In genomic region chr5:20676193-20676871, GRCm38 (mm10) we compare ENCODE assay signal across 8 mouse cellular contexts.
DNase-seq lines count a peak whose midpoint lies in the region; ATAC-seq and TF ChIP-seq lines count a peak whose summit lies in the region.

No protein-coding gene starts in this region.

- DNase-seq in kidney, postnatal 0 days (ENCODE audit: low spot score) = peak; percentile 21
- no peak for DNase-seq in kidney, adult 18-20 months
- DNase-seq in adrenal gland, postnatal 25 days = peak; percentile 10
- DNase-seq in liver = no peak
- no peak for DNase-seq in cerebellum, adult 9-11 months

- no peaks in the 10 kb centered on the region for H3K9me3 ChIP-seq in kidney, postnatal 0 days (replicated peaks; ENCODE audit: low read length)
- no peaks in the 10 kb centered on the region for H3K9me3 ChIP-seq in hindbrain, embryonic 12.5 days (replicated peaks)
- H3K9me3 ChIP-seq in neural tube, embryonic 15.5 days (replicated peaks) = no peaks in the 10 kb centered on the region
- no peaks in the 10 kb centered on the region for H3K9me3 ChIP-seq in heart, embryonic 11.5 days (replicated peaks; ENCODE audit: control insufficient read depth, low read length)

- TF ChIP-seq CTCF in kidney, postnatal 0 days (IDR thresholded peaks at IDR 0.05; ENCODE audit: low read depth) = no peak

- H3K9ac ChIP-seq in kidney, postnatal 0 days (ENCODE audit: low read depth, low read length) = no peak overlapping the region
- peak overlapping the region; percentile 23; the same call in 1 of the 2 replicates for H3K9ac ChIP-seq in hindbrain, embryonic 12.5 days
- H3K9ac ChIP-seq in neural tube, embryonic 15.5 days (replicated peaks) = no peak overlapping the region
- no peak overlapping the region for H3K9ac ChIP-seq in heart, embryonic 11.5 days (ENCODE audit: low read depth, low read length)

- no peak overlapping the region for H3K4me3 ChIP-seq in kidney, postnatal 0 days (replicated peaks; ENCODE audit: low read depth, low read length)
- H3K4me3 ChIP-seq in hindbrain, embryonic 12.5 days = no peak overlapping the region
- no peak overlapping the region for H3K4me3 ChIP-seq in neural tube, embryonic 15.5 days (replicated peaks)
- no peak overlapping the region for H3K4me3 ChIP-seq in heart, embryonic 11.5 days (ENCODE audit: low read depth, low read length)

- 12% methylated on average over 7 of the region's 7 CpGs for whole genome bisulfite sequencing in kidney, postnatal 0 days
- WGBS in hindbrain, embryonic 12.5 days = 14% methylated on average over 7 of the region's 7 CpGs
- 13% methylated on average over 7 of the region's 7 CpGs for WGBS in neural tube, embryonic 15.5 days
- WGBS in heart, embryonic 11.5 days (ENCODE audit: insufficient replicate concordance) = 32% methylated on average over 7 of the region's 7 CpGs

- ATAC-seq in kidney, postnatal 0 days (replicated peaks; ENCODE audit: low FRiP score, low read depth) = peak; percentile 36; the same call in 1 of the 2 replicates
- ATAC-seq in hindbrain, embryonic 12.5 days (ENCODE audit: low FRiP score) = peak; percentile 78
- ATAC-seq in neural tube, embryonic 15.5 days (ENCODE audit: low FRiP score) = peak; percentile 43; the same call in 1 of the 2 replicates
- ATAC-seq in heart, embryonic 11.5 days (replicated peaks; ENCODE audit: insufficient number of reproducible peaks, low FRiP score, low TSS enrichment) = no peak

- no peaks in the 10 kb centered on the region for H3K27me3 ChIP-seq in kidney, postnatal 0 days (ENCODE audit: insufficient read depth, low read length)
- no peaks in the 10 kb centered on the region for H3K27me3 ChIP-seq in hindbrain, embryonic 12.5 days
- no peaks in the 10 kb centered on the region for H3K27me3 ChIP-seq in neural tube, embryonic 15.5 days (replicated peaks)
- no peaks in the 10 kb centered on the region for H3K27me3 ChIP-seq in heart, embryonic 11.5 days (ENCODE audit: control insufficient read depth, insufficient read depth, low read length)

- H3K4me1 ChIP-seq in kidney, postnatal 0 days (replicated peaks; ENCODE audit: insufficient read depth, low read length) = no peaks in the 10 kb centered on the region
- H3K4me1 ChIP-seq in hindbrain, embryonic 12.5 days = peaks cover 15% of the 10 kb centered on the region
- H3K4me1 ChIP-seq in neural tube, embryonic 15.5 days = peaks cover 12% of the 10 kb centered on the region
- 0 out of 2 replicates have a peak, but pooled peaks cover 4% of the 10 kb centered on the region for H3K4me1 ChIP-seq in heart, embryonic 11.5 days (ENCODE audit: control insufficient read depth, insufficient read depth, low read length)

- no peak overlapping the region for H3K4me2 ChIP-seq in kidney, postnatal 0 days (ENCODE audit: low read length)
- H3K4me2 ChIP-seq in hindbrain, embryonic 12.5 days (replicated peaks) = no peak overlapping the region
- H3K4me2 ChIP-seq in neural tube, embryonic 15.5 days = no peak overlapping the region
- no peak overlapping the region for H3K4me2 ChIP-seq in heart, embryonic 11.5 days

- H3K27ac ChIP-seq in kidney, postnatal 0 days = no peak overlapping the region
- peak overlapping the region; percentile 62; the same call in 1 of the 2 replicates for H3K27ac ChIP-seq in hindbrain, embryonic 12.5 days
- peak overlapping the region; percentile 34; the same call in 1 of the 2 replicates for H3K27ac ChIP-seq in neural tube, embryonic 15.5 days (replicated peaks)
- no peak overlapping the region for H3K27ac ChIP-seq in heart, embryonic 11.5 days (ENCODE audit: low read depth, low read length)

- no peaks in the 10 kb centered on the region for H3K36me3 ChIP-seq in kidney, postnatal 0 days (ENCODE audit: insufficient read depth, low read length)
- H3K36me3 ChIP-seq in hindbrain, embryonic 12.5 days = no peaks in the 10 kb centered on the region
- no peaks in the 10 kb centered on the region for H3K36me3 ChIP-seq in neural tube, embryonic 15.5 days
- no peaks in the 10 kb centered on the region for H3K36me3 ChIP-seq in heart, embryonic 11.5 days (ENCODE audit: control insufficient read depth, insufficient read depth, low read length)

Comparison
In these comparisons a context has a peak if more than half of its experiments do, and no peak if none do; other contexts are left out.
1. DNase-seq: peak in kidney, postnatal 0 days (single experiment) and adrenal gland, postnatal 25 days (single experiment); none in kidney, adult 18-20 months (single experiment), liver (single experiment) and cerebellum, adult 9-11 months (single experiment).
2. H3K27ac ChIP-seq: peak in hindbrain, embryonic 12.5 days (single experiment) and neural tube, embryonic 15.5 days (single experiment); none in kidney, postnatal 0 days (single experiment) and heart, embryonic 11.5 days (single experiment).